Mouse (Mus musculus) megakaryocyte, embryonic 14.5 days (primary cell): ENCODE data around the gene Ngly1. TPM values are rescaled to one million over a fixed set of nuclear protein-coding genes. Genes with fewer than 3 reads are reported as not detected.

Source experiments
- H3K27me3 ChIP-seq: replicated peaks from 2 replicates; pipeline ENCODE3; 2012; ENCODE audit warnings: inconsistent platforms
- H3K36me3 ChIP-seq: replicated peaks from 2 replicates; pipeline ENCODE3; 2012; ENCODE audit warnings: low read length, inconsistent platforms, mixed read lengths
- H3K4me1 ChIP-seq: 2 replicates; pipeline ENCODE4 v1.6.1; 2012; ENCODE audit warnings: inconsistent platforms
- H3K4me3 ChIP-seq: replicated peaks from 2 replicates; pipeline ENCODE3; 2012; ENCODE audit warnings: moderate library complexity, mild to moderate bottlenecking, inconsistent platforms
- H3K9me3 ChIP-seq: 2 replicates; pipeline ENCODE4 v1.6.1; 2012; ENCODE audit warnings: inconsistent platforms
- FLI1 ChIP-seq: IDR thresholded peaks from 2 replicates; pipeline ENCODE4 v1.6.1; 2012; ENCODE audit warnings: low read length, inconsistent platforms, mixed read lengths
- GATA1 ChIP-seq: IDR thresholded peaks from 3 replicates; pipeline ENCODE4 v1.6.1; 2012; ENCODE audit warnings: mixed read lengths, low read length, inconsistent platforms, borderline replicate concordance
- polyA plus RNA-seq: library from polyadenylated mRNA; stranded (reverse); fragments of >175 nt; gene quantifications from 2 replicates; pipeline ENCODE4 v1.2.3, GENCODE M21; 2012; ENCODE audit warnings: low replicate concordance; ENCODE audit not compliant: insufficient read depth

The Ngly1 gene
- polyA plus RNA-seq, 1 experiment, result 141 TPM

DNA sequence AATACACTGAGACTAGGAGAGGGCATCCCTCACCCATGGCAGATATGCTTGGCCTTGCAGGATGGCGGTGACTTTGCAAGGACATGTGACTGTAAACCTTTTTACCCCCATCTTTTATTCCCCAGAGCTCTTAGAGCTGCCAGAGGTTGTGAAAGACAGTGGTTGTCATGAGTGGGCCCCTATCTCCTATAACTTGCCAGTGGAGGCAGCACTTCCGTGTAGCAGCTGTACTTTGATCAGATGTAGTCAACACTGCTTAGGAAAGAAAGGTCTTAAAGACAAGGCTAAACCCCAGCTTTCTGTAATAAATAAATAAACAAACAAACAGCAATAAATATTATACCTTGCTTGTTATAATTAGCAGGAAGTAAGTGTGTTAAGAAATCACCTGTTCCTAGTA is 70.7 kb downstream of the Ngly1 start:
- Histone ChIP-seq H3K27me3 (no peaks in the 10 kb centered on the region), H3K4me3 (no peak overlapping the region), H3K36me3 (peaks cover under 1% of the 10 kb centered on the region), H3K4me1 (peaks cover 54% of the 10 kb centered on the region), H3K9me3 (no peaks in the 10 kb centered on the region)
- TF ChIP-seq GATA1 (no peak), FLI1 (no peak)

DNA sequence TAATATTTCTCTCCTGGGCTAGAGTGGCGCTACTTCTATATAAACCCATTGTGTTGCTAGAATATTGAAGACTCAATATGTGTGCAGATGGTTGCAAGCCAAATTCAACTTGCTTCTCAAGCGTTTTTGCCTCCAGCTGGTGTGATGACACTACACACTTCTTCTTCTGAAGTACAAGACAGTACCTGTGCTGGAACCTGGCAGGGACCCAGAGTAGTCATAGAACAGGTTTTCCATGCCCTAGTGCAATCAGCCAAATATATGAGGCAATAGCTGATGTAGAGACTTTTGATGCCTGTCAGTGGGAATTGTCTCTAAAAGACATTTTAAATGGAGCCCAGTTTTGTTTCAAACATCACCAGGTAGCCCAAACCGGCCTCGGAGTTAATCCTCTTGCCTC is 75.3 kb downstream of the Ngly1 start:
- no peaks in the 10 kb centered on the region for H3K27me3 ChIP-seq
- H3K4me3 ChIP-seq, result no peak overlapping the region
- peaks cover 19% of the 10 kb centered on the region for H3K4me1 ChIP-seq
- no peaks in the 10 kb centered on the region for H3K36me3 ChIP-seq
- TF ChIP-seq GATA1 (no peak), FLI1 (no peak)
- H3K9me3 ChIP-seq, result no peaks in the 10 kb centered on the region

DNA sequence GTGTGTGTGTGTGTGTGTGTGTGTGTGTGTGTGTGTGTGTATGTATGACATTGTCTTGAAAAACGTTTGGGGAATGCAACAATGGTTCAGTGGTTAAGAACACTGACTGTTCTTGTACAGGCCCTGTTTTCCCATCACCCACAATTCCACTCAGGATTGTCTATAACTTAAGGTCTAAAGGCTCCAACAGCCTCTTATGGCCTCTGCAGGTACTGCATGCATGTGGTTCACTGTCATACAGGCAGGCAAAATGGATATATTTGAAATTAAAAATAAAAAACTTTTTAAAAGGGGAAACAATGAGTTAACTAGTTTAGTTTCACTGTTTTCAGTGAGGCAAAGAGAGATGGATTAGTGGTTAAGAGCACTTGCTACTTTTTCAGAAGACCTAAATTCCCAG is 76.1 kb downstream of the Ngly1 start:
- Histone ChIP-seq H3K27me3 (no peaks in the 10 kb centered on the region), H3K36me3 (no peaks in the 10 kb centered on the region), H3K9me3 (no peaks in the 10 kb centered on the region), H3K4me1 (peaks cover 11% of the 10 kb centered on the region; the same call in 1 of the 2 replicates), H3K4me3 (no peak overlapping the region)
- TF ChIP-seq FLI1, result no peak
- TF ChIP-seq GATA1, result no peak

DNA sequence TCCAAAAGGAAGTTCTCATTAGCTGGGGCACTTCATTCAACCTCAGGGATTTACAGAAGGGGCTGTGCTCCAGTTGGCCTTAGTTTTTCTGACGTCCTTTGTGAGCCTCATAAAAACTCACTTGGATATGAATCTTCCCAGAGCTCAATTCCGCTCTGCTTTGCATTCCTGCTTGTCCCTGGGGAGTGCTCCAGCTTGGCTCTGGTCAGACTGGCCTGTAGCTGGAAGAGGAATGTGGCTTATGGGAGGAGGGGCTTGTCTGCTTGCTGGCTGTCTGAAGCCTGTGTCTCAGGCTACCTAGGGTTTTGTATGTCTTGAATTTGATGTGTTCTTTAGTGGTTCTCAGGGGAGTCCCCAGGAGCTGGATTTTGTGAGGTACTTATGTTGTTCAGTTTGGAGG is 79.5 kb downstream of the Ngly1 start:
- H3K4me3 ChIP-seq, result no peak overlapping the region
- no peaks in the 10 kb centered on the region for H3K9me3 ChIP-seq
- no peaks in the 10 kb centered on the region for H3K27me3 ChIP-seq
- TF ChIP-seq GATA1, result no peak
- no peak for TF ChIP-seq FLI1
- H3K36me3 ChIP-seq, result no peaks in the 10 kb centered on the region
- peaks cover 23% of the 10 kb centered on the region for H3K4me1 ChIP-seq

DNA sequence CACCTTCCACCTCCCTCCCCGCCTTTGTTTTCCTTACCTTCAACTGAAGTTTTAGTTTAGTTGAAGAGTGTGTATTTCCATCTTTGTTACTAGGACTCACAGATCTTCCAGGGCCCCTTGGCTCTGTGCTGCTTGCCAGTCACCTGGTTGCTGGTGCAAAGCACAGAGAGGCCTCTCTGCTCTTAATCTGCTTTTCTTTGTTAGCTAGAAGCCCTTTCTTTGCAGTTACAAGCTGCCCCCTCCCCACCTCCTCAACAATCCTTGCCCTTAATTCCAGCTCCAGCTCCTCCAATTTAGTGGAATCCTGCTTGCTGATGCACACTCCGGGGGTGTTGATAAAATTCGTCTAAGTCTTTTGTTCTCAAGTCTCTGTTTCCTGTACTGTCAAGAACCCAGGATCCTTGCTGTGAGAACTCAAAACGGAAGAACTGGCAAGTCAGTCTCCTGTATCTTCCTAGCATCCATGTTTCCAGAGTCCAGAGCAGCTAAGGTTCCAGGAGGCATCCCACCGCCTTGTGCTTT is 79.9 kb downstream of the Ngly1 start:
- Histone ChIP-seq H3K27me3 (no peaks in the 10 kb centered on the region), H3K4me3 (no peak overlapping the region), H3K36me3 (no peaks in the 10 kb centered on the region), H3K4me1 (peaks cover 23% of the 10 kb centered on the region), H3K9me3 (no peaks in the 10 kb centered on the region)
- no peak for TF ChIP-seq FLI1
- TF ChIP-seq GATA1, result no peak

DNA sequence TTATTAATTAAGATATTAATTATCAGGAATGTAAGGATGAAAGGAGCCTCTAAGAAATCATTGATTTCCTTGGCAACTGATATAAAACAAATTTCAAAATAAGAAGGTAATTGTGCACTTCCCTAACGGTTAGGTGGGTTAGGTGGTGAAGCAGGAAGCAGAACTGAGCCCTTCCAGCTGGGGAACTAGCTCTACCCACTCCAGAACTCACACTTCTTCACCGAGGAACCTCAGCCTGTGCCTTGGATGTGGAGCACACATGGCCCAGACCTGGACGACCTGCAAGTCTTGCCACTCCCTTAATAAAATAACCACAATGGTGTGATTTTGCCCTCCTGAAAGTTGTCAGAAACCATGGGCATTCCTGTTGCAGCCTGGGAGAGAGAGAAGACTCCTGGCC is 80.7 kb downstream of the Ngly1 start:
- no peaks in the 10 kb centered on the region for H3K27me3 ChIP-seq
- TF ChIP-seq GATA1, result no peak
- no peak for TF ChIP-seq FLI1
- H3K9me3 ChIP-seq, result no peaks in the 10 kb centered on the region

DNA sequence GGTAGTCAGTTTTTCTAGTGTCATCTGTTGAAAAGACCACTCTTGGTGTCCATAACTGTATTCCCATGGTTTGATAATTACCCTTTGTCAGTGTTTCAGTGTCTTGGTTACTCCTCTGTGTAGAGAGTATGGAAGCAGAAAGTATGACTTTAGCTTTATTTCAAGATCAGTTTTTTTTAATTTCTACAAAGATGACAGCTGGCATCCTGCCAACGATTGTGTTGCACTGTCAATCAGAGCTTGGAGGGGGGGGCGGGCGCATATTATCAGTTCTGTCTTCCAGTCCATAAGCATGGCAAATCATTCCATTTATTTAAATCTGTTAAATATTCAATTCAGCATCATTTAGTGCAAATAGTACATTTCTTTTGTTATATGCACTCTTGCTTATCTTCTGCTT is 85.2 kb downstream of the Ngly1 start:
- no peaks in the 10 kb centered on the region for H3K9me3 ChIP-seq
- H3K27me3 ChIP-seq, result no peaks in the 10 kb centered on the region
- H3K4me1 ChIP-seq, result peaks cover 18% of the 10 kb centered on the region
- H3K4me3 ChIP-seq, result no peak overlapping the region
- no peaks in the 10 kb centered on the region for H3K36me3 ChIP-seq
- TF ChIP-seq GATA1 (no peak), FLI1 (no peak)

More for the DNA sequence above, 80.7 kb downstream of the Ngly1 start:
- peaks cover 23% of the 10 kb centered on the region for H3K4me1 ChIP-seq
- no peaks in the 10 kb centered on the region for H3K36me3 ChIP-seq
- no peak overlapping the region for H3K4me3 ChIP-seq

DNA sequence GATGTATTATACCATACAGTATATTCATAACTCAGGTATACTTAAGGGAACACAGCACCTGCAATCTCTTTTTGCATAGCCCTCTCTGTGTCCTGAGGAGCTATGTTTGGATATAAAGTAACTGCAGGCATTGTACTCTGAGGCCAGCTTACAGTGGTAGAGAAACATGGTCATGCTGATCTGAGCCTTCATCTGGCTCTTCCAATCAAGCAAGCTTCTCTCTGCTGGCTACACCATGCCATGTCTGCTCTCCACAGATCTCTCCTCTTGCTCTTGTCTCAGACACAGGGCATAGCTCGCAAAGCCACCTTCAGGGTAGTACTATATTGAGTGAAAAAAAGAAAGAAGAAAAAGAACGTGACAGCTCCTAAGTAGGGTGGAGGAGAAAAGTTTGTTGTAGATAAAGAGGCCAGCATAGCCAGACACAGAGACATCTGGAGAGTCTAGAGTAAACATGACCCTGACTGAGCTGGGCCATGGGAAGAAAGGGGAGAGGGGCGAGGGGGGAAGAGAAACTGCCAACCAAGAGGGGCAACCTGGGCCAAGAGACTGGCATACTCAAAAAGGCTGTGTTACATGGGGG is 86.8 kb downstream of the Ngly1 start:
- H3K27me3 ChIP-seq, result no peaks in the 10 kb centered on the region
- H3K4me1 ChIP-seq, result peaks cover 15% of the 10 kb centered on the region
- no peaks in the 10 kb centered on the region for H3K36me3 ChIP-seq
- no peaks in the 10 kb centered on the region for H3K9me3 ChIP-seq
- no peak overlapping the region for H3K4me3 ChIP-seq
- TF ChIP-seq FLI1 (no peak), GATA1 (no peak)

DNA sequence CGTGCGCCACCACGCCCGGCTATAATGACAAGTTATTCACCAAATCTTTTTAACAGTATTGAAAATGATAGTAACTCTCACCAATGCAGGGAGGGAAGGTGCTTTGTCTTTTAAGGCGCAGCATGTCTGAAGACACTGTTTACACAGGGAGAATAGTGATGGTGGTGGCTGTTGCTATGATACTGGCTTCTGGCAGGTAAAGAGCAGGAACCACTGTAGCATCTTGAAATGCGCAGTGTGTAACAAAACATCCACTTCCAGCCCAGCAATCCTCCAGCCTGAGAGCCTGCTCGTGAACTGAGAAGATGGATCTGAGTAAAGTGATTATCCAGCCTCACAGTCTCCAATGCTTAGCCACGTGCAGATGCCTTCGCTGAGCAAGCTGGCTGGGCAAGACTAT is 98.4 kb downstream of the Ngly1 start:
- no peaks in the 10 kb centered on the region for H3K9me3 ChIP-seq
- no peak overlapping the region for H3K4me3 ChIP-seq
- TF ChIP-seq FLI1 (no peak), GATA1 (no peak)
- 0 out of 2 replicates have a peak, but pooled peaks cover 3% of the 10 kb centered on the region for H3K4me1 ChIP-seq
- peaks cover 7% of the 10 kb centered on the region for H3K27me3 ChIP-seq
- no peaks in the 10 kb centered on the region for H3K36me3 ChIP-seq

DNA sequence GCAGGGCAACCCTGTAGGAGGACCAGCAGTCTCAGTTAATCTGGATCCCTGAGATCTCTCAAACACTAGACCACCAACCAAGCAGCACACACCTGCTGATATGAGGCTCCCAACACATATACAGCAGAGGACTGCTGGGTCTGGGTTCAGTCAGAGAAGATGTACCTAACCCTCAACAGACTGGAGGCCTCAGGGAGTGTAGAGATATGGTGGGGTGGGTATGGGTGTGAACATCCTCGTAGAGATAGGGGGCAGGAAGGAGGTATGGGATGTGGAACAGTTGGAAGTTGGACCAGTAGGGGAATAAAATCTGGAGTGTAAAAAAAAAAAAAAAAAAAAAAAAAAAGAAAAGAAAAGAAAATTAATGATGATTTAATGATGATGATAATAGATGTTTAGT is 110.6 kb downstream of the Ngly1 start:
- peaks cover 23% of the 10 kb centered on the region for H3K4me1 ChIP-seq
- H3K27me3 ChIP-seq, result no peaks in the 10 kb centered on the region
- H3K4me3 ChIP-seq, result no peak overlapping the region
- no peaks in the 10 kb centered on the region for H3K9me3 ChIP-seq
- no peak for TF ChIP-seq GATA1
- TF ChIP-seq FLI1, result no peak
- no peaks in the 10 kb centered on the region for H3K36me3 ChIP-seq

Other genes starting within 250 kb of the Ngly1 start
- 1.0 TPM in 1 of 2 replicates, not detected in the other for gene Oxsm, start 528 bp downstream of the Ngly1 start, polyA plus RNA-seq
- gene Top2b, start 115.9 kb downstream of the Ngly1 start, polyA plus RNA-seq, result 1.4 and 2.8 TPM in 2 replicates